Mouse (Mus musculus) hindbrain, embryonic 16.5 days (tissue): Measurements from ENCODE around the gene Ccdc142. TPM values are rescaled to one million over a fixed set of nuclear protein-coding genes. Genes with fewer than 3 reads are reported as not detected.
A peak's percentile ranks its signal among the peaks of the same experiment; 100 is the strongest.

ENCODE experiments used
- ATAC-seq: fragments of 200-750 bp; cut with Nextera tagmentation; 2 replicates; pipeline ENCODE4 v1.8.0; 2017; ENCODE audit warnings: moderate TSS enrichment, moderate library complexity
- H3K27ac ChIP-seq: fragments of 300-500 bp; sonication (generic); 2 replicates; pipeline ENCODE4 v1.5.1; 2014; ENCODE audit warnings: low read depth, mild to moderate bottlenecking, control low read depth, low read length, moderate library complexity
- H3K27me3 ChIP-seq: fragments of 300-500 bp; sonication (generic); replicated peaks from 2 replicates; pipeline ENCODE4 v1.6.1; 2014; ENCODE audit warnings: low read length; ENCODE audit not compliant: control insufficient read depth, insufficient read depth
- H3K36me3 ChIP-seq: fragments of 300-500 bp; sonication (generic); 2 replicates; pipeline ENCODE4 v1.6.1; 2014; ENCODE audit warnings: mild to moderate bottlenecking, low read length, moderate library complexity, mixed read lengths; ENCODE audit not compliant: control insufficient read depth, insufficient read depth
- H3K4me1 ChIP-seq: fragments of 300-500 bp; sonication (generic); 2 replicates; pipeline ENCODE4 v1.6.1; 2014; ENCODE audit warnings: low read depth, low read length; ENCODE audit not compliant: control insufficient read depth, insufficient read depth
- H3K4me2 ChIP-seq: fragments of 300-500 bp; sonication (generic); 2 replicates; pipeline ENCODE4 v1.6.1; 2014; ENCODE audit warnings: mild to moderate bottlenecking, low read length, control low read depth, moderate library complexity
- H3K4me3 ChIP-seq: fragments of 300-500 bp; sonication (generic); 2 replicates; pipeline ENCODE4 v1.5.1; 2014; ENCODE audit warnings: mild to moderate bottlenecking, low read length, control low read depth, moderate library complexity
- H3K9ac ChIP-seq: fragments of 300-500 bp; sonication (generic); 2 replicates; pipeline ENCODE4 v1.6.1; 2014; ENCODE audit warnings: low read depth, mild to moderate bottlenecking, control low read depth, low read length, moderate library complexity
- H3K9me3 ChIP-seq: fragments of 300-500 bp; sonication (generic); 2 replicates; pipeline ENCODE4 v1.6.1; 2014; ENCODE audit warnings: mild to moderate bottlenecking, low read length, moderate library complexity; ENCODE audit not compliant: control insufficient read depth
- WGBS: fragments of 180-500 bp; shearing (Covaris S2); extraction: QIAGEN DNeasy Blood & Tissue Kit; methylation state at CpG from one replicate; pipeline ENCODE4 v1.1.7; 2014; 5-methylcytosine and 5-hydroxymethylcytosine counted together
- polyA plus RNA-seq: library from polyadenylated mRNA; unstranded; fragments of >200 nt; fragmentation: Nextera tagmentation; extraction: Ambion mirVana; gene quantifications from 2 replicates; pipeline ENCODE4 v1.2.1, GENCODE M21; 2015

Gene Ccdc142
- polyA plus RNA-seq, 1 experiment from 2014 or later = 4.2 TPM

GRCm38 (mm10) chr6:83095968-83096367, 5.4 kb upstream of the Ccdc142 start:
- no peak overlapping the region for H3K27ac ChIP-seq
- H3K4me1 ChIP-seq = no peaks in the 10 kb centered on the region
- peaks cover 4% of the 10 kb centered on the region; the same call in 1 of the 2 replicates for H3K27me3 ChIP-seq
- no peaks in the 10 kb centered on the region for H3K36me3 ChIP-seq
- H3K9me3 ChIP-seq = no peaks in the 10 kb centered on the region
- H3K9ac ChIP-seq = no peak overlapping the region
- no peak overlapping the region for H3K4me2 ChIP-seq
- WGBS = 38% methylated on average over 6 of the region's 6 CpGs
- H3K4me3 ChIP-seq = no peak overlapping the region
- ATAC-seq = no peak

GRCm38 (mm10) chr6:83098411-83098810, 3.0 kb upstream of the Ccdc142 start:
- 65% methylated on average over 2 of the region's 2 CpGs for WGBS
- Histone ChIP-seq H3K4me1 (peaks cover 11% of the 10 kb centered on the region), H3K4me3 (no peak overlapping the region), H3K27me3 (peaks cover 2% of the 10 kb centered on the region; the same call in 1 of the 2 replicates), H3K9ac (no peak overlapping the region), H3K4me2 (no peak overlapping the region), H3K9me3 (no peaks in the 10 kb centered on the region), H3K27ac (no peak overlapping the region), H3K36me3 (no peaks in the 10 kb centered on the region)
- no peak for ATAC-seq

GRCm38 (mm10) chr6:83101688-83102556, 521 bp downstream of the Ccdc142 start:
- H3K4me3 ChIP-seq = peak overlapping the region; percentile 70
- H3K9ac ChIP-seq = peak overlapping the region; percentile 78
- ATAC-seq = peak; percentile 75
- H3K4me2 ChIP-seq = peak overlapping the region; percentile 69
- WGBS = under 1% methylated on average over 66 of the region's 74 CpGs
- H3K36me3 ChIP-seq = no peaks in the 10 kb centered on the region
- H3K4me1 ChIP-seq = peaks cover 13% of the 10 kb centered on the region
- H3K9me3 ChIP-seq = no peaks in the 10 kb centered on the region
- peak overlapping the region; percentile 84 for H3K27ac ChIP-seq
- no peaks in the 10 kb centered on the region for H3K27me3 ChIP-seq

- no peaks in the 10 kb centered on the region for H3K36me3 ChIP-seq
- 54% methylated on average over 11 of the region's 11 CpGs for WGBS
- no peak; the same call in 1 of the 2 replicates for ATAC-seq
- H3K4me2 ChIP-seq = peak overlapping the region; percentile 69
- no peak overlapping the region; the same call in 1 of the 2 replicates for H3K27ac ChIP-seq
- H3K9ac ChIP-seq = peak overlapping the region; percentile 78
- no peaks in the 10 kb centered on the region for H3K9me3 ChIP-seq
- no peaks in the 10 kb centered on the region for H3K27me3 ChIP-seq
- peaks cover 19% of the 10 kb centered on the region for H3K4me1 ChIP-seq
- peak overlapping the region; percentile 70 for H3K4me3 ChIP-seq
These were observed 1.8 kb downstream of the Ccdc142 start for GRCm38 (mm10) chr6:83103130-83103650.

- Histone ChIP-seq H3K36me3 (no peaks in the 10 kb centered on the region), H3K9me3 (no peaks in the 10 kb centered on the region), H3K4me3 (no peak overlapping the region), H3K4me2 (no peak overlapping the region), H3K4me1 (peaks cover 24% of the 10 kb centered on the region), H3K27ac (no peak overlapping the region), H3K27me3 (no peaks in the 10 kb centered on the region), H3K9ac (no peak overlapping the region)
- WGBS = 60% methylated on average over 4 of the region's 4 CpGs
- no peak for ATAC-seq
These were observed 2.8 kb downstream of the Ccdc142 start for GRCm38 (mm10) chr6:83104158-83104557.

GRCm38 (mm10) chr6:83107566-83108400, 6.4 kb downstream of the Ccdc142 start:
- Histone ChIP-seq H3K36me3 (no peaks in the 10 kb centered on the region), H3K4me2 (peak overlapping the region; percentile 94), H3K9me3 (no peaks in the 10 kb centered on the region), H3K9ac (peak overlapping the region; percentile 95; the same call in 1 of the 2 replicates), H3K4me1 (peaks cover 31% of the 10 kb centered on the region), H3K27me3 (no peaks in the 10 kb centered on the region), H3K4me3 (no peak overlapping the region; the same call in 1 of the 2 replicates), H3K27ac (no peak overlapping the region; the same call in 1 of the 2 replicates)
- ATAC-seq = 0 out of 2 replicates have a peak, but pooled peaks have one; percentile 1
- WGBS = 38% methylated on average over 13 of the region's 13 CpGs

GRCm38 (mm10) chr6:83108762-83109668, 7.6 kb downstream of the Ccdc142 start, which contains the start of gene Mrpl53:
Gene Mrpl53, plus strand, starts transcription at chr6:83109040.
- Histone ChIP-seq H3K27ac (peak within 1 kb of the TSS; percentile 80), H3K36me3 (no peaks in the 10 kb centered on the region), H3K4me1 (peaks cover 23% of the 10 kb centered on the region), H3K27me3 (no peaks in the 10 kb centered on the region), H3K4me2 (peak within 1 kb of the TSS; percentile 94), H3K4me3 (peak within 1 kb of the TSS; percentile 66), H3K9me3 (no peaks in the 10 kb centered on the region), H3K9ac (peak within 1 kb of the TSS; percentile 95)
- peak; percentile 93 for ATAC-seq
- WGBS = under 1% methylated on average over 75 of the region's 76 CpGs

GRCm38 (mm10) chr6:83111510-83112136, 10.2 kb downstream of the Ccdc142 start:
- H3K9me3 ChIP-seq = no peaks in the 10 kb centered on the region
- H3K27me3 ChIP-seq = no peaks in the 10 kb centered on the region
- H3K4me3 ChIP-seq = no peak overlapping the region
- no peak for ATAC-seq
- H3K4me1 ChIP-seq = peaks cover 39% of the 10 kb centered on the region
- WGBS = 93% methylated on average over 4 of the region's 4 CpGs
- H3K9ac ChIP-seq = no peak overlapping the region
- H3K27ac ChIP-seq = no peak overlapping the region
- no peak overlapping the region for H3K4me2 ChIP-seq
- no peaks in the 10 kb centered on the region for H3K36me3 ChIP-seq
